Mouse (Mus musculus): ENCODE results near the gene Grin2d. TPM values are rescaled to one million over a fixed set of nuclear protein-coding genes. Genes with fewer than 3 reads are reported as not detected.

Gene Grin2d
- polyA plus RNA-seq, 1 experiment from 2014 or later, result 0.09 TPM

- peaks cover 66% of the 10 kb centered on the region for H3K27me3 ChIP-seq (ENCODE audit: poor library complexity, severe bottlenecking)
- peaks cover 46% of the 10 kb centered on the region for H3K4me1 ChIP-seq
- DNase-seq (ENCODE audit: extremely low spot score, low spot score), result no peak
- H3K27ac ChIP-seq, result no peak overlapping the region
- WGBS, result 9% methylated on average over 30 of the region's 30 CpGs
- H3K36me3 ChIP-seq (replicated peaks), result peaks cover 26% of the 10 kb centered on the region
- no peaks in the 10 kb centered on the region for H3K9me3 ChIP-seq
- H3K4me3 ChIP-seq, result peak overlapping the region; percentile 45
Measured at GRCm38 (mm10) chr7:45832428-45832827, 45.8 kb downstream of the Grin2d start.

GRCm38 (mm10) chr7:45831128-45831525, 47.1 kb downstream of the Grin2d start:
- Histone ChIP-seq H3K9me3 (no peaks in the 10 kb centered on the region), H3K4me1 (peaks cover 46% of the 10 kb centered on the region), H3K27me3 (ENCODE audit: poor library complexity, severe bottlenecking) (peaks cover 53% of the 10 kb centered on the region), H3K4me3 (peak overlapping the region; percentile 98), H3K36me3 (replicated peaks) (peaks cover 39% of the 10 kb centered on the region), H3K27ac (peak overlapping the region; percentile 88)
- no peak for DNase-seq (ENCODE audit: extremely low spot score, low spot score)
- WGBS, result 23% methylated on average over 5 of the region's 5 CpGs

- Histone ChIP-seq H3K4me3 (peak within 1 kb of the TSS; percentile 98), H3K4me1 (peaks cover 46% of the 10 kb centered on the region), H3K27me3 (ENCODE audit: poor library complexity, severe bottlenecking) (peaks cover 47% of the 10 kb centered on the region), H3K27ac (peak within 1 kb of the TSS; percentile 88), H3K36me3 (replicated peaks) (peaks cover 44% of the 10 kb centered on the region), H3K9me3 (no peaks in the 10 kb centered on the region)
- under 1% methylated on average over 35 of the region's 35 CpGs for WGBS
- peak; percentile 90 for DNase-seq (ENCODE audit: extremely low spot score, low spot score)
Measured at GRCm38 (mm10) chr7:45830427-45831127, 47.6 kb downstream of the Grin2d start, which contains the start of gene Grwd1. TSS of gene Grwd1 (minus strand) at chr7:45830944.

- no peak for DNase-seq (ENCODE audit: extremely low spot score, low spot score)
- Histone ChIP-seq H3K9me3 (no peaks in the 10 kb centered on the region), H3K27ac (no peak overlapping the region), H3K4me3 (no peak overlapping the region), H3K36me3 (replicated peaks) (peaks cover 82% of the 10 kb centered on the region), H3K27me3 (ENCODE audit: poor library complexity, severe bottlenecking) (peaks cover 8% of the 10 kb centered on the region), H3K4me1 (peaks cover 25% of the 10 kb centered on the region)
- 91% methylated on average over 7 of the region's 7 CpGs for WGBS
Measured at GRCm38 (mm10) chr7:45826631-45827030, 51.5 kb downstream of the Grin2d start.

GRCm38 (mm10) chr7:45824598-45824997, 53.6 kb downstream of the Grin2d start, which contains the start of gene Kcnj14:
TSS of gene Kcnj14 (minus strand) at chr7:45824782.
- Histone ChIP-seq H3K9me3 (no peaks in the 10 kb centered on the region; the same call in 1 of the 2 replicates), H3K36me3 (replicated peaks) (peaks cover 85% of the 10 kb centered on the region)

GRCm38 (mm10) chr7:45820913-45821312, 57.3 kb downstream of the Grin2d start:
- Histone ChIP-seq H3K9me3 (no peaks in the 10 kb centered on the region; the same call in 1 of the 2 replicates), H3K27me3 (ENCODE audit: poor library complexity, severe bottlenecking) (peaks cover 31% of the 10 kb centered on the region), H3K4me3 (no peak overlapping the region), H3K36me3 (replicated peaks) (peaks cover 48% of the 10 kb centered on the region), H3K27ac (no peak overlapping the region), H3K4me1 (peaks cover 10% of the 10 kb centered on the region)
- no peak for DNase-seq (ENCODE audit: extremely low spot score, low spot score)

More at GRCm38 (mm10) chr7:45824598-45824997, 53.6 kb downstream of the Grin2d start, which contains the start of gene Kcnj14:
- Histone ChIP-seq H3K4me1 (peaks cover 13% of the 10 kb centered on the region), H3K27ac (no peak within 1 kb of the TSS), H3K27me3 (ENCODE audit: poor library complexity, severe bottlenecking) (peaks cover 13% of the 10 kb centered on the region), H3K4me3 (no peak within 1 kb of the TSS)
- no peak for DNase-seq (ENCODE audit: extremely low spot score, low spot score)
- 76% methylated on average over 7 of the region's 7 CpGs for WGBS

- DNase-seq (ENCODE audit: extremely low spot score, low spot score), result no peak
- Histone ChIP-seq H3K4me1 (peaks cover 21% of the 10 kb centered on the region), H3K4me3 (peak overlapping the region; percentile 32; the same call in 1 of the 2 replicates), H3K36me3 (replicated peaks) (peaks cover 38% of the 10 kb centered on the region), H3K27me3 (ENCODE audit: poor library complexity, severe bottlenecking) (peaks cover 34% of the 10 kb centered on the region), H3K9me3 (no peaks in the 10 kb centered on the region; the same call in 1 of the 2 replicates), H3K27ac (no peak overlapping the region)
- 17% methylated on average over 25 of the region's 25 CpGs for WGBS
Measured at GRCm38 (mm10) chr7:45819843-45820242, 58.3 kb downstream of the Grin2d start.

GRCm38 (mm10) chr7:45815984-45816351, 62.2 kb downstream of the Grin2d start:
- H3K4me1 ChIP-seq, result peaks cover 40% of the 10 kb centered on the region
- peak overlapping the region; percentile 93; the same call in 1 of the 2 replicates for H3K4me3 ChIP-seq
- H3K36me3 ChIP-seq (replicated peaks), result peaks cover 23% of the 10 kb centered on the region
- H3K27ac ChIP-seq, result peak overlapping the region; percentile 100
- WGBS, result 28% methylated on average over 2 of the region's 2 CpGs
- no peaks in the 10 kb centered on the region; the same call in 1 of the 2 replicates for H3K9me3 ChIP-seq
- H3K27me3 ChIP-seq (ENCODE audit: poor library complexity, severe bottlenecking), result peaks cover 34% of the 10 kb centered on the region
- DNase-seq (ENCODE audit: extremely low spot score, low spot score), result no peak

- Histone ChIP-seq H3K36me3 (replicated peaks) (peaks cover 26% of the 10 kb centered on the region), H3K27ac (peak overlapping the region; percentile 100), H3K9me3 (no peaks in the 10 kb centered on the region; the same call in 1 of the 2 replicates), H3K27me3 (ENCODE audit: poor library complexity, severe bottlenecking) (peaks cover 30% of the 10 kb centered on the region), H3K4me3 (peak overlapping the region; percentile 93), H3K4me1 (peaks cover 40% of the 10 kb centered on the region)
- DNase-seq (ENCODE audit: extremely low spot score, low spot score), result peak; percentile 56
- 16% methylated on average over 10 of the region's 10 CpGs for WGBS
Measured at GRCm38 (mm10) chr7:45815323-45815983, 62.7 kb downstream of the Grin2d start.

- Histone ChIP-seq H3K4me3 (peak overlapping the region; percentile 93), H3K27ac (peak overlapping the region; percentile 100), H3K9me3 (no peaks in the 10 kb centered on the region; the same call in 1 of the 2 replicates), H3K36me3 (replicated peaks) (peaks cover 32% of the 10 kb centered on the region), H3K27me3 (ENCODE audit: poor library complexity, severe bottlenecking) (peaks cover 24% of the 10 kb centered on the region), H3K4me1 (peaks cover 37% of the 10 kb centered on the region)
- no peak for DNase-seq (ENCODE audit: extremely low spot score, low spot score)
- WGBS, result 3% methylated on average over 5 of the region's 5 CpGs
Measured at GRCm38 (mm10) chr7:45814841-45815240, 63.3 kb downstream of the Grin2d start.

GRCm38 (mm10) chr7:45813787-45814779, 64.1 kb downstream of the Grin2d start, which contains the start of gene Cyth2:
TSS of gene Cyth2 (minus strand) at chr7:45814581.
- Histone ChIP-seq H3K27me3 (ENCODE audit: poor library complexity, severe bottlenecking) (peaks cover 16% of the 10 kb centered on the region), H3K4me1 (peaks cover 34% of the 10 kb centered on the region), H3K27ac (peak within 1 kb of the TSS; percentile 100), H3K9me3 (no peaks in the 10 kb centered on the region), H3K36me3 (replicated peaks) (peaks cover 40% of the 10 kb centered on the region), H3K4me3 (peak within 1 kb of the TSS; percentile 93)
- under 1% methylated on average over 92 of the region's 92 CpGs for WGBS
- peak; percentile 100 for DNase-seq (ENCODE audit: extremely low spot score, low spot score)

GRCm38 (mm10) chr7:45812921-45813320, 65.3 kb downstream of the Grin2d start:
- Histone ChIP-seq H3K4me1 (peaks cover 40% of the 10 kb centered on the region), H3K27me3 (ENCODE audit: poor library complexity, severe bottlenecking) (peaks cover 5% of the 10 kb centered on the region; the same call in 1 of the 2 replicates), H3K36me3 (replicated peaks) (peaks cover 51% of the 10 kb centered on the region), H3K9me3 (no peaks in the 10 kb centered on the region), H3K27ac (peak overlapping the region; percentile 100), H3K4me3 (peak overlapping the region; percentile 93)
- no peak for DNase-seq (ENCODE audit: extremely low spot score, low spot score)
- 89% methylated on average over 8 of the region's 8 CpGs for WGBS
